Mouse (Mus musculus): ENCODE data around the gene Trim54. TPM values are rescaled to one million over a fixed set of nuclear protein-coding genes. Genes with fewer than 3 reads are reported as not detected.
A peak's percentile ranks its signal among the peaks of the same experiment; 100 is the strongest.

The Trim54 gene
- polyA plus RNA-seq, 1 experiment from 2014 or later = 0.65 TPM

DNA sequence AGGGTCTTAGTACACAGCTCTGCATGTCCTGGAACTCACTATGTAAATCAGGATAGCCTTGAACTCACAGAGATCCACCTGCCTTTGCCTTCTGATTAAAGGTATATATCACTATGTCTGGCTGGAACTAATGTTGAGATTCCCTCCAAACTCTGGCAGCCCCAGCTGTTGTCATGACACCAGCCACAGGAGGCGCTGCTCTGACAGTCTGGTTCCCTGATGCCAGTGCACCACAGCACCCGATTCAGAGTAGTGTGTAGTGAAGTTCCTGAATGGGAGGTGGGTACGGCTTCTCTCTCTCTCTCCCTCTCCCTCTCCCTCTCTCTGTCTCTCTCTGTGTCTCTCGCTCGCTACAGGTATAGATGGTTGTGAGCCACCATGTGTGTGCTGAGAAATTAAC lies 34.2 kb upstream of the Trim54 start:
- Histone ChIP-seq H3K27ac (ENCODE audit: low read length) (no peak overlapping the region), H3K27me3 (ENCODE audit: control insufficient read depth, insufficient read depth, low read depth, low read length) (no peaks in the 10 kb centered on the region), H3K4me2 (ENCODE audit: low read depth, low read length) (no peak overlapping the region), H3K36me3 (ENCODE audit: control insufficient read depth, insufficient read depth, low read length) (peaks cover under 1% of the 10 kb centered on the region), H3K9ac (ENCODE audit: low read length) (no peak overlapping the region), H3K4me1 (replicated peaks; ENCODE audit: control insufficient read depth, insufficient read depth, low read length) (no peaks in the 10 kb centered on the region; the same call in 1 of the 2 replicates), H3K9me3 (ENCODE audit: control insufficient read depth, low read length) (no peaks in the 10 kb centered on the region), H3K4me3 (ENCODE audit: low read length) (no peak overlapping the region)
- no peak for ATAC-seq (ENCODE audit: low read depth)
- 14% methylated on average over 5 of the region's 5 CpGs for WGBS

DNA sequence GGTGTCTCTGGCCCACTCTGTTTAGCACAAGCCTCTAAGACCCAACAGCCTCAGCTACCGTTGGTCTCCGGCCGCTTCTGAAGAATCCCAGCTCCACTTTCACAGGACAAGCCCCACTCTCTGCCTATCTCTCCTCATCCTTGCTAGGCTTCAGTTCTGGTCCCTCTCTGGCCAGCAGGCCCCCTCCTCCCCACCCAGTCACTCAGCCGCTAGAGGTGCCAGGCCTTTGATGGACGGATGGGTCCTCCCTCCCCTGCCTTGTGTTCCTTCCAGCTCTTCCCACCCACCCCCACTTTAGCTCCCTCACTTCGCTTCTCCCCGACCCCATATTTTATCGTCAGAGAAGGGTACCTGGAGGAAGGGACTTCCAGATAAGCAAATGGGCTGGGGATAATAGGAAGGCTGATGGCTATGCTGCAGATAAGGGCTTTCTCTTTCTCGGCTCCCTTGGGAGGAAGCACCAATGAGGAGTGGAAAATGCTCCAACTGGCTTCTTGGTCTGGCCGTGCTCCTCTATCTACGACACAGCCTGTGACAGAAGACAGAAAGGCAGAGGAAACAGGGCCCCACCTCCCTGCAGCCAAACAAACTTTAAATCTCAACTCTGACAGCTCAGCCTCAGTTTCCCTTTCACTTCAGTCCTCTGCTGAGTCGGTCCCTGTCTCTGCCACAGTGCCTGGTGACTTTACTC lies 33.4 kb upstream of the Trim54 start:
- Histone ChIP-seq H3K4me3 (ENCODE audit: low read length) (no peak overlapping the region), H3K27ac (ENCODE audit: low read length) (no peak overlapping the region), H3K27me3 (ENCODE audit: control insufficient read depth, insufficient read depth, low read depth, low read length) (no peaks in the 10 kb centered on the region), H3K4me2 (ENCODE audit: low read depth, low read length) (no peak overlapping the region), H3K9ac (ENCODE audit: low read length) (no peak overlapping the region), H3K4me1 (replicated peaks; ENCODE audit: control insufficient read depth, insufficient read depth, low read length) (no peaks in the 10 kb centered on the region; the same call in 1 of the 2 replicates), H3K36me3 (ENCODE audit: control insufficient read depth, insufficient read depth, low read length) (no peaks in the 10 kb centered on the region), H3K9me3 (ENCODE audit: control insufficient read depth, low read length) (no peaks in the 10 kb centered on the region)
- 20% methylated on average over 12 of the region's 12 CpGs for WGBS
- ATAC-seq (ENCODE audit: low read depth) = no peak

DNA sequence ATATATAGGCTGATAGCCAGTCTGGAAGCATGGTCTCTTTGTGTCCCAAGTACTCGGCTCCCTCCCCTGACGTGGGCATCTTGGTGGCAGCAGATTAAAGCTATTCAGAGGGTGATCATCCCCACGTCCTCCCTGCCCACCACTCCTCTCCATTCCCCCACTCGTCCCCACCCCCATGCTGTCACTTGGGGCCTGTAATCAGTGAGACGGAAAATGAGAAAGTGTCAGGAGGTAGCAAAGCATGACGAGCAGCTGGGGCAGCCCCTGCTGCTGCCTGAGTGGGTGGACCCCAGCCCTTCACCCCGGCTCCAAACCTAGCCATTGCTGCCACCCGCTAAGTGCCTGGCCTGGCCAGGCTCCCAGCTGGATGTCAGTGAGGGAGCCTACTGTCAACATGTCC lies 32.6 kb upstream of the Trim54 start:
- Histone ChIP-seq H3K36me3 (ENCODE audit: control insufficient read depth, insufficient read depth, low read length) (no peaks in the 10 kb centered on the region), H3K27ac (ENCODE audit: low read length) (no peak overlapping the region), H3K9me3 (ENCODE audit: control insufficient read depth, low read length) (no peaks in the 10 kb centered on the region), H3K4me1 (replicated peaks; ENCODE audit: control insufficient read depth, insufficient read depth, low read length) (no peaks in the 10 kb centered on the region; the same call in 1 of the 2 replicates), H3K9ac (ENCODE audit: low read length) (no peak overlapping the region), H3K4me3 (ENCODE audit: low read length) (no peak overlapping the region), H3K27me3 (ENCODE audit: control insufficient read depth, insufficient read depth, low read depth, low read length) (peaks cover 3% of the 10 kb centered on the region), H3K4me2 (ENCODE audit: low read depth, low read length) (no peak overlapping the region)
- ATAC-seq (ENCODE audit: low read depth) = no peak
- WGBS = 16% methylated on average over 8 of the region's 8 CpGs

DNA sequence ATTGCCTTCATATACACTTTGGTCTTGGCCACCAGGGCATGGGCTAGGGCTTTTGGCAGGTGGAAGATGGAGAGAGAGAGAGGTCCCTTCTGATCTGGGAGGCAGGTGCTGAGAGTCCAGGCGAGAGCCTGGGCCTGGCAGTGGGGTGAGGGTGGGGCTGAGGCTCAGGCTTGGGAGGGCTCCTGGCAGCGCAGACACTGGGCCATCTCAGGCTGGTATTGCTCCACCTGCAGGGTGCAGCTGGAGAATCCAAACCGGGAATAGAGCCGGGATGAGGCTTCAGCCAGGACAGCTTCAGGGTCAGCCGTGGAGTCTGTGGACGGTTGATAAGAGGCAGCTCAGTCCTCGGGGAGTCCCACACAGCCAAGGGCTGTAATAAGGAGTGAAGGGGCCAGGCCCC lies 29.9 kb upstream of the Trim54 start:
- peaks cover 28% of the 10 kb centered on the region for H3K27me3 ChIP-seq (ENCODE audit: control insufficient read depth, insufficient read depth, low read depth, low read length)

DNA sequence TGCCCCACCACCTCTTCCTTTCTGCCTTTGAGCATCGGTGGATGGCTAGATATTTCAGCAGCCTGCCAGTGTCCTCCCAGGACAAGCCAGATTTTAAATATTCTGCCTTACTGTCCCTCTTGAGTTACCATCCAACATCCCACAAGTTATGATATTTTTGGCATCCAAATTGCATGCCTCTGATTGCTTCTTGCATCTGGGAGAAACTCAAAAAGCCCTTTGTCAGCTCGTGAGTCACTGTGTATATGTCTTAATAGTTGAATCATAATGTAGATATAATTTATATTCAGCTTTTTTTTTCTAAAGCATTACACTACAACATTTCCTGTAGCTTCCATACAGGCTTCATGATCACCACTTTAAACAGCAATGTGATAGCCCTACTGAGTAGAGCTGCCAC lies 29.4 kb upstream of the Trim54 start:
- Histone ChIP-seq H3K4me1 (replicated peaks; ENCODE audit: control insufficient read depth, insufficient read depth, low read length) (no peaks in the 10 kb centered on the region; the same call in 1 of the 2 replicates), H3K9me3 (ENCODE audit: control insufficient read depth, low read length) (no peaks in the 10 kb centered on the region), H3K4me3 (ENCODE audit: low read length) (no peak overlapping the region), H3K27me3 (ENCODE audit: control insufficient read depth, insufficient read depth, low read depth, low read length) (peaks cover 33% of the 10 kb centered on the region), H3K36me3 (ENCODE audit: control insufficient read depth, insufficient read depth, low read length) (no peaks in the 10 kb centered on the region), H3K27ac (ENCODE audit: low read length) (no peak overlapping the region), H3K4me2 (ENCODE audit: low read depth, low read length) (no peak overlapping the region), H3K9ac (ENCODE audit: low read length) (no peak overlapping the region)
- 54% methylated on average over 2 of the region's 2 CpGs for WGBS
- no peak for ATAC-seq (ENCODE audit: low read depth)

More for the DNA sequence above, 29.9 kb upstream of the Trim54 start:
- Histone ChIP-seq H3K9ac (ENCODE audit: low read length) (no peak overlapping the region), H3K27ac (ENCODE audit: low read length) (no peak overlapping the region), H3K4me1 (replicated peaks; ENCODE audit: control insufficient read depth, insufficient read depth, low read length) (no peaks in the 10 kb centered on the region; the same call in 1 of the 2 replicates), H3K9me3 (ENCODE audit: control insufficient read depth, low read length) (no peaks in the 10 kb centered on the region), H3K4me3 (ENCODE audit: low read length) (no peak overlapping the region), H3K4me2 (ENCODE audit: low read depth, low read length) (no peak overlapping the region), H3K36me3 (ENCODE audit: control insufficient read depth, insufficient read depth, low read length) (no peaks in the 10 kb centered on the region)
- 24% methylated on average over 7 of the region's 7 CpGs for WGBS
- ATAC-seq (ENCODE audit: low read depth) = no peak

DNA sequence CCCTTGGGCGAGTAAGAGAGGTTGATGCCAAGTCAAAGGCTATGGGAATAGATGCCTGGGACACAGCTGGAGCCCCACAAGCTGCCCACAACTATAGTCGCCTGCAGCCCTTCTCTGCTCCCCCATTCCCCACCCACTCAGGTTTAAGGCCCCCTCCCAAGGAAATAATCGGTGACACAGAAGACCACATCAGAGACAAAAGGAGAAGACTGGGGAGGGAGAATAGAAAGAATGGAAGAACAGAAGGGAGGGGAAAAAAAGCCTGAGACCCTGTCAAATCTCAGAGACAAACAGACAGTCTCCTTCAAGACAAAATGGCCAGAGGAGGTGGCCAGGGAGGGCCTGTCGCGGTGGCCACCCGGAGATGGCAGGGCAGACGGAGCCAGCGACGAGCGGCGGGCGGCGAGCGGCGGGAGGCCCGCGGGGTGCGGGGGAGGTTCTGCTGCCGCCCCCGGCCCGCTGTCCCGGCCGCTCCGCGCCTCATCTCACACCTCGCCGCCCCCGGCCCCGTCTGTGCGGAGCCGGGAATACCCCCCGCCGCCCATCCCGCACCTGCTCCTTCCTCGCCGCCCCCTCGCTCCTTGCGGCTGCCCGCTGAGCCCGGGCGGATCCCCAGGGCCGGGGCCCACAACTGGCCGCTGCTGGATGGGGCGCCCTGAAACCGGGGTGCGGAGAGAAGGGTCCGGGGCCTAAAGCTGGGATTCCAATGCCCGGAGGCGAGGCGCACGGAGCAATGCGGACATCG lies 24.1 kb upstream of the Trim54 start:
- H3K9me3 ChIP-seq (ENCODE audit: control insufficient read depth, low read length) = no peaks in the 10 kb centered on the region
- H3K36me3 ChIP-seq (ENCODE audit: control insufficient read depth, insufficient read depth, low read length) = no peaks in the 10 kb centered on the region
- peak overlapping the region; percentile 49 for H3K9ac ChIP-seq (ENCODE audit: low read length)
- H3K27me3 ChIP-seq (ENCODE audit: control insufficient read depth, insufficient read depth, low read depth, low read length) = peaks cover 82% of the 10 kb centered on the region
- 1% methylated on average over 50 of the region's 53 CpGs for WGBS
- ATAC-seq (ENCODE audit: low read depth) = no peak
- H3K4me2 ChIP-seq (ENCODE audit: low read depth, low read length) = peak overlapping the region; percentile 62
- H3K4me1 ChIP-seq (replicated peaks; ENCODE audit: control insufficient read depth, insufficient read depth, low read length) = peaks cover 21% of the 10 kb centered on the region
- H3K4me3 ChIP-seq (ENCODE audit: low read length) = peak overlapping the region; percentile 49
- H3K27ac ChIP-seq (ENCODE audit: low read length) = no peak overlapping the region

DNA sequence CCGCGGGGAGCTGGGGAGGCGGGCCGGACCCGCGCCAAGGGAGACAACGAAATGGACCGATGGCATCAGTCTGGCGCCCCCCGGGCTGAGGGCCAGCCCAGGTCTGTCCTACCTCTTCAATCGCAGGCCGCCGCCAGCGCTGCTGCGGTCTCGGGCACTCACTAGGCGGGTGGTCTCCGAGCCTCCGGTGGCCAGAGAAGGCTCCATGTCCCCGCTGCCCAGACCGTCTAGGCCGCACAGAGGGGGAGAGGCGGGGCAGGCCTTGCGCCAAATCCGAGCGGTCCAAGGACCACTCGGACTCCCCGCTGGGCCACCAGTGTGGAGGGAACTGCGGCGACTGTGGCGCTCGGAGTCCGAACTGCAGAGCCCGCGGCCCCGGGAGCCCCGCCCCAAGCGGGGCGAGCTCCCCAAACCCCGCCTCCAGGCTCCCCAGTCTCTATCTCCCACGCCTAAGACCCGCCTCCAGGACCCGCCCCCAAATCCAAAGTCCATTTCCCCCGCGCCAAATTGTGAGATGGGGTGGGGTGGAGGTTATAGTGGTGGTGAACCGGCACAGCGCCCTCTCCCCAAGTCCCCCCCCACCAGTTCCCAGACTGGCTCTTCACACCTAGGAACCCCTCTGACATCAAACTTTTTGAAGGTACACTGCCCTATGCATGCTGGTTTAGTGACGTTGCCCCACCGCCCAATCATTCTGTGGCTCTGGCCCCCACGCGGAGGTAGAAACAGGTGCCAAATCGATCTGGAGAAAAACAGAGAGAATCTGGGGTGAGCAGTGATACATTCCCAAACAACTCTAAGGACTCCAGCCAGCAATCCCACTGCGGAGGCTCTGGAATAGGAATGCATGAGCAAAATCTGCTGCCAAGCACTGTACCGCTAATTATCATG lies 23.1 kb upstream of the Trim54 start:
- H3K27ac ChIP-seq (ENCODE audit: low read length) = no peak overlapping the region
- H3K9me3 ChIP-seq (ENCODE audit: control insufficient read depth, low read length) = no peaks in the 10 kb centered on the region
- WGBS = under 1% methylated on average over 42 of the region's 54 CpGs
- H3K36me3 ChIP-seq (ENCODE audit: control insufficient read depth, insufficient read depth, low read length) = no peaks in the 10 kb centered on the region
- H3K4me2 ChIP-seq (ENCODE audit: low read depth, low read length) = peak overlapping the region; percentile 62
- H3K27me3 ChIP-seq (ENCODE audit: control insufficient read depth, insufficient read depth, low read depth, low read length) = peaks cover 83% of the 10 kb centered on the region
- ATAC-seq (ENCODE audit: low read depth) = peak; percentile 53; the same call in 1 of the 2 replicates
- peak overlapping the region; percentile 49 for H3K9ac ChIP-seq (ENCODE audit: low read length)
- H3K4me3 ChIP-seq (ENCODE audit: low read length) = peak overlapping the region; percentile 49
- H3K4me1 ChIP-seq (replicated peaks; ENCODE audit: control insufficient read depth, insufficient read depth, low read length) = peaks cover 21% of the 10 kb centered on the region

DNA sequence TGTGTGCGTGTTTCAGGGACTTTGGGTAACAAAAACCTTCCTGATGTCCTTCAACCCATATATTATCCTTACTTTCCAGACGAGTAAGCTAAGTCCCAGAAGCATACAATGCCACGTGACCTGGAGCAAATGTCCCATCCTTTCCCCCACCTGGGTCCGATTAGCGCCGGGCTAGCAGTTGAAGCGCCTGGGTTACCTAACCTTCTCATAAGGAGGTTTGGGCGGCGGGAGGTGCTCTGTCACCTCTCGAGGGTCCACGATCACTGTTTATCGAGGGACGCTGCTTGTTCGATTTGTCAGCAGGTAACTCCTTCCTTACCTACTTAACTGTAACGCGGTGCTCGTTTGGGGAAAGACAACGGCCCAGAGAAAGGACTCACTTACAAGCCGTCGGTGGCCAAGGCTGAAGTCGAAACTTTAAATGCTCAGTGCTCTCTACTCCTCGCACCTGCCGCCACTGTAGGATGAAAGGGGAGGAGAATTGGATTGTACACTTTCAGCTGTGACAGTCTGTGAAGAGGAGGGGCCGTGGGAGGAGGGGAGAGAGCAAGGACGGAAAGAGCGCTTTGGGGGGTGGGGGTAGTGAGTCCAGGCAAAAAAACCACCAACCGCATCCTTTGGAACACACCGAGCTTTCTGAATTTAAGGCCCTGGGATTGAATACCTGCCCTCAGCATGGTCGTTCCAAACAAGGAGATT lies 22.3 kb upstream of the Trim54 start:
- no peak overlapping the region for H3K9ac ChIP-seq (ENCODE audit: low read length)

More for the DNA sequence above, 22.3 kb upstream of the Trim54 start:
- Histone ChIP-seq H3K4me1 (replicated peaks; ENCODE audit: control insufficient read depth, insufficient read depth, low read length) (peaks cover 21% of the 10 kb centered on the region), H3K4me3 (ENCODE audit: low read length) (peak overlapping the region; percentile 29), H3K9me3 (ENCODE audit: control insufficient read depth, low read length) (no peaks in the 10 kb centered on the region), H3K4me2 (ENCODE audit: low read depth, low read length) (peak overlapping the region; percentile 45), H3K27me3 (ENCODE audit: control insufficient read depth, insufficient read depth, low read depth, low read length) (peaks cover 78% of the 10 kb centered on the region), H3K36me3 (ENCODE audit: control insufficient read depth, insufficient read depth, low read length) (no peaks in the 10 kb centered on the region), H3K27ac (ENCODE audit: low read length) (no peak overlapping the region)
- WGBS = 3% methylated on average over 29 of the region's 29 CpGs
- ATAC-seq (ENCODE audit: low read depth) = no peak

Data from lung, embryonic 16.5 days (tissue).